Mouse (Mus musculus) cerebellum, adult 2 months (tissue): ENCODE measurements at regions not wholly inside any gene's neighbourhood (a gene's known extent, or its start where the extent isn't known, plus 50 kb on each side); places are given as distances from the start of the nearest gene placed in this dataset.

ENCODE experiments used
- DNase-seq, 2 experiments: peaks; one replicate each; pipeline ENCODE4 v3.0.0; 2021
- H3K27ac ChIP-seq: fragments of 200-500 bp; 2 replicates; pipeline ENCODE4 v1.5.1; 2012; ENCODE audit warnings: low read length, control low read depth, inconsistent platforms; ENCODE audit not compliant: insufficient read depth
- H3K27me3 ChIP-seq: fragments of 200-500 bp; 2 replicates; pipeline ENCODE4 v1.6.1; 2012; ENCODE audit warnings: inconsistent platforms, mild to moderate bottlenecking, low read length, moderate library complexity; ENCODE audit not compliant: control insufficient read depth, insufficient read depth
- H3K4me1 ChIP-seq: fragments of 200-500 bp; 2 replicates; pipeline ENCODE4 v1.6.1; 2011; ENCODE audit warnings: low read length; ENCODE audit not compliant: control insufficient read depth, insufficient read depth
- H3K4me3 ChIP-seq: fragments of 200-500 bp; replicated peaks from 2 replicates; pipeline ENCODE3; 2011; ENCODE audit warnings: mild to moderate bottlenecking, low read depth, low read length, control low read depth; ENCODE audit not compliant: insufficient read depth
- CTCF ChIP-seq: fragments of 200-500 bp; IDR thresholded peaks from 2 replicates; pipeline ENCODE4 v1.5.1; 2011; ENCODE audit warnings: low read depth, mild to moderate bottlenecking, control low read depth, low read length, moderate library complexity, borderline replicate concordance; ENCODE audit not compliant: insufficient read depth
- POLR2A ChIP-seq: fragments of 200-500 bp; IDR thresholded peaks from 2 replicates; pipeline ENCODE4 v1.6.1; 2011; ENCODE audit warnings: low read length, control low read depth, borderline replicate concordance; ENCODE audit not compliant: insufficient read depth
- WGBS: fragments of 180-500 bp; shearing (Covaris S2); methylation state at CpG from one replicate; pipeline ENCODE4 v1.1.7; 2018; 5-methylcytosine and 5-hydroxymethylcytosine counted together

- Histone ChIP-seq H3K4me1 (no peaks in the 10 kb centered on the region; the same call in 1 of the 2 replicates), H3K27me3 (no peaks in the 10 kb centered on the region), H3K27ac (no peak overlapping the region), H3K4me3 (no peak overlapping the region)
- TF ChIP-seq CTCF (no peak), POLR2A (no peak)
- DNase-seq: no peak
- WGBS: 26% methylated on average over 7 of the region's 7 CpGs
Measured at GRCm38 (mm10) chr15:96756456-96756855, 56.9 kb upstream of the Slc38a2 start.

- WGBS: 80% methylated on average over 6 of the region's 6 CpGs
Measured at GRCm38 (mm10) chr15:96755951-96756350, 56.4 kb upstream of the Slc38a2 start.

DNA sequence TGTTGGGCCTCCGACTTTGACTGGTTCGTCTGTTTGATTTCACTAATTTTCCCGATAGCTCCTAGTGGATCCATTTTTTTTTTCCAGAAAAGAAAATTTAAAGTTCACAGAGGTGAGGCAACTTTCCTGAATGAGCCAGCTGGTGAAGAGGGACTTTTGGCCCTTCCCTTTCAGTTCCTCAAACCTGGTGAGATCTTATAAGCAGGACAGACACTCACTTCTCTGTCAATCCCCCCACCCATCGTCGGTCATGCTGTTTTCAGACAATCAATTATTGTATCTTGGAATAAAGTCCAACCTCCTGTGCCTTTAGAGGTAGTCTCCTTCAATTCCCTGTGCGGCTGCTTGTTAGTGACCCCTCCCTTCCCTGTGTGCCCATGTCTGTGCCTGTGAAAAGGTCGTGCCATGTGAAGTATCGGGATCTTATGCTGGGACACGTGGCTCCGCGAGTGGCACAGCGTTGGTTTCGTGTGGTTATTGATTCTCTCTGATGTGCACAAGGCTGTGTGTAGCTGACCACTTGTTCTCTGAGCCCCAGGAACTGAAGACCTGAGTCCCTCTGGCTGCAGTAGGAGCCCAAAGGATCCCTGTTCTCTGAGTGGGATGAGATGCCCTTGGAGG, 55.9 kb upstream of the Slc38a2 start:
- H3K4me1 ChIP-seq: no peaks in the 10 kb centered on the region; the same call in 1 of the 2 replicates
- no peak overlapping the region for H3K4me3 ChIP-seq
- H3K27ac ChIP-seq: no peak overlapping the region
- WGBS: 90% methylated on average over 13 of the region's 13 CpGs
- H3K27me3 ChIP-seq: no peaks in the 10 kb centered on the region
- TF ChIP-seq POLR2A (no peak), CTCF (no peak)
- no peak for DNase-seq

More at GRCm38 (mm10) chr15:96755951-96756350, 56.4 kb upstream of the Slc38a2 start:
- Histone ChIP-seq H3K27ac (no peak overlapping the region), H3K4me3 (no peak overlapping the region), H3K27me3 (no peaks in the 10 kb centered on the region), H3K4me1 (no peaks in the 10 kb centered on the region; the same call in 1 of the 2 replicates)
- DNase-seq: no peak
- TF ChIP-seq POLR2A (no peak), CTCF (no peak)

DNA sequence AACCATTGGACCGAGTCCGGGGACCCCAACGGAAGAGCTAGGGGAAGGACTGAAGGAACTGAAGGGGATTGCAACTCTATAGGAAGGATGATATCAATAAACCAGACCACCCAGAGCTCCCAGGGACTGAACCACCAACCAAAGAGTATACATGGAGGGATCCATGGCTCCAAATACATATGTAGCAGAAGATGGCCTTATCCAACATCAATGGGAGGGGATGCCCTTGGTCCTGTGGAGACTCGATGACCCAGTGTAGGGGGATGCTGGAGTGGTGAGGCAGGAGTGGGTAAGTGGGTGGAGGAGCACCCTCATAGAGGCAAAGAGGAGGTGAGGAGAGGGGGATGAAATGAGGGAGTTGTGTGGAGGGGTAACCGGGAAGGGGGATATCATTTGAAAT, 54.5 kb upstream of the Slc38a2 start:
- Histone ChIP-seq H3K4me1 (no peaks in the 10 kb centered on the region; the same call in 1 of the 2 replicates), H3K27ac (no peak overlapping the region), H3K4me3 (no peak overlapping the region), H3K27me3 (no peaks in the 10 kb centered on the region)
- no peak for DNase-seq
- 95% methylated on average over 5 of the region's 5 CpGs for WGBS
- TF ChIP-seq POLR2A: no peak
- no peak for TF ChIP-seq CTCF

DNA sequence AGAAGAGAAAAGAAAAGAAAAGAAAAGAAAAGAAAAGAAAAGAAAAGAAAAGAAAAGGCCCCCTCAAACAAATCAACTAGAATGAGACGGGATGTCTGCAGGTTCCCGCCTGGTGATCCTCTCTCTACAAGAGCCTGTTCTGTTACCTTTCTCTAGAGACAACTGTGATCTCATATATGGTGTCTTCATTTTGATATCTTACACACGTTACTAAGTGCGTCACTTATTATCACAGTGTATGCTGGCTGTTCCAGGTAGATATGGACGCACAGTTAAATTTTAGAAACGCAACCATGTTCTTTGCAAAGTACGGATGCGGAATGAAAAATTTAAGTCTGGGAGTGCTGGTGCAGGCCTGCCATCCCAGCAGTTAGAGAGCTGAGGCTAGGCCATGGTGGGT, 53.2 kb upstream of the Slc38a2 start:
- 97% methylated on average over 8 of the region's 8 CpGs for WGBS
- Histone ChIP-seq H3K27ac (no peak overlapping the region), H3K4me1 (no peaks in the 10 kb centered on the region; the same call in 1 of the 2 replicates), H3K27me3 (no peaks in the 10 kb centered on the region), H3K4me3 (no peak overlapping the region)
- TF ChIP-seq POLR2A (no peak), CTCF (no peak)
- DNase-seq: no peak

DNA sequence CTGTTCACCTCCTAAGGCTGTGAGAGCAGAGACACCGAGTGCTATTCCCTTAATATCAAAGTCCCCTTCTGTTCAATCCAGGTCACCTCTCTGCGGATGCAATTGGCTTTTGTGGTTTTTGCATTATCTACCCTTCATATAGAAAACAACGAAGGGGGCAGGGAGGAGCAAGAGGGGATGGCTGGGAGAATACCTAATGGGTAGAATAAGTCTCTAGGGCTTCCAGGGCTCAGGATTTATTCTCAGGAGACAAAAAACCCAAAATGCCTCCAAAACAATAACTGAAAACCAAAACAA, 52.5 kb upstream of the Slc38a2 start:
- Histone ChIP-seq H3K4me1 (no peaks in the 10 kb centered on the region), H3K4me3 (no peak overlapping the region), H3K27ac (no peak overlapping the region), H3K27me3 (no peaks in the 10 kb centered on the region)
- 81% methylated on average over 3 of the region's 3 CpGs for WGBS
- DNase-seq: no peak
- TF ChIP-seq POLR2A (no peak), CTCF (no peak)

DNA sequence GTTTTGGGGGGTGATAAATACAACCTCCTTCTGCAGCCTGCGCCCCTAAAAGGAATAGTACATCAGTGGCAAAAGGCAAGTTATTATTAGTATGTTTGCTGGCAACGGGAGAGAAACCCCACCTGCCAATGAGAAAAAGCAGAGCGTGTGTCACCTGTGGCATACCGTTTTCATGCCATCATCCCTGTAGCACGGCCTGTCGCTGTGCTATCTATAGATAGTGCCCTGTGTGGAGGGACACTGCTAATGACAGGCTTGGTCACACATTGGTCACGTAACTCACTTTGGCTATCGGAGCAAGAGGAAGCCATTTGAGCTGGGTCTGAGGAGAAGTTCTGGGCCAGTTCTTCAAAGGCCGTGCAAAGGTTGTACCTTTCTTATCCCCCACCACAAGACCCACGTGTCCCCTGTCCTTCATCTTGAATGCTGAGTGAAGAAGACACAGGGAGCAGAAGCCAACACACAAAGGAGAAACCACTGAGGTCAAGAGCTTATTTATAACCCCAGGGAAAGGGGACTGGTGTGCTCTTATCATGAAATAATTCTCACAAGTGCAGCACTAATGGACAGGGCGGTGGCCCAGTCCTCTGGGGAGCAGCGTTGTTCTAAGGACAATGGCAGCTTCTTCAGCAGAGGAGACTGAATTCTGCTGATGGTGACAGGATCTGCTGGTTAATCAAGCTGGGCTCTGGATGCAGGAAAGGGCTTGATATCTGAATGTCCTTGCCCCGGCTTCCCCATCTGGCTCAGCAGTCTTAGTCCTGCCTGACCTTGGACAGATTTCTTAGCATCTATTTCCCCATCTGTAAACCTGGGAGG, 51.9 kb upstream of the Slc38a2 start:
- 87% methylated on average over 13 of the region's 13 CpGs for WGBS
- no peak overlapping the region for H3K27ac ChIP-seq
- H3K27me3 ChIP-seq: no peaks in the 10 kb centered on the region
- H3K4me1 ChIP-seq: no peaks in the 10 kb centered on the region
- no peak overlapping the region for H3K4me3 ChIP-seq
- no peak for DNase-seq
- TF ChIP-seq CTCF (no peak), POLR2A (no peak)
